Mouse (Mus musculus): ENCODE measurements around the gene Pcmt1.

- TF ChIP-seq CTCF (IDR thresholded peaks at IDR 0.05; ENCODE audit: low read depth, low read length) (no peak), POLR2A (IDR thresholded peaks at IDR 0.05; ENCODE audit: extremely low read depth, insufficient read depth, low read length) (no peak)
These were observed 31.9 kb downstream of the Pcmt1 start for GRCm38 (mm10) chr10:7649059-7649458.

All from liver, adult 2 months (tissue).